Mouse (Mus musculus) lung, adult 2 months (tissue): ENCODE data around the gene Gm10392. TPM values are rescaled to one million over a fixed set of nuclear protein-coding genes. Genes with fewer than 3 reads are reported as not detected.

Experiments used
- DNase-seq: peaks from one replicate; pipeline ENCODE4 v3.0.0; 2022
- H3K4me1 ChIP-seq: fragments of 200-500 bp; 2 replicates; pipeline ENCODE4 v1.6.1; 2011; ENCODE audit warnings: low read length; ENCODE audit not compliant: control insufficient read depth, insufficient read depth
- H3K4me3 ChIP-seq: fragments of 200-500 bp; replicated peaks from 2 replicates; pipeline ENCODE3; 2011; ENCODE audit warnings: low read depth, mild to moderate bottlenecking, control low read depth, low read length; ENCODE audit errors: extremely low read depth
- CTCF ChIP-seq: fragments of 200-500 bp; IDR thresholded peaks from 2 replicates; pipeline ENCODE4 v1.5.1; 2011; ENCODE audit warnings: mild to moderate bottlenecking, low read length, control low read depth; ENCODE audit not compliant: insufficient read depth
- POLR2A ChIP-seq: fragments of 200-500 bp; IDR thresholded peaks from 2 replicates; pipeline ENCODE4 v1.6.1; 2011; ENCODE audit warnings: low read depth, mild to moderate bottlenecking, control low read depth, low read length, borderline replicate concordance; ENCODE audit errors: extremely low read depth
- WGBS: fragments of 180-500 bp; shearing (Covaris S2); methylation state at CpG from one replicate; pipeline ENCODE4 v1.1.7; 2018; 5-methylcytosine and 5-hydroxymethylcytosine counted together
- polyA plus RNA-seq: library from polyadenylated mRNA; depleted of rRNA; stranded (reverse); fragments of >200 nt; gene quantifications from 2 replicates; pipeline ENCODE4 v1.2.3, GENCODE M21; 2012

Gm10392 gene
- polyA plus RNA-seq, 1 experiment = 0.08 TPM

DNA sequence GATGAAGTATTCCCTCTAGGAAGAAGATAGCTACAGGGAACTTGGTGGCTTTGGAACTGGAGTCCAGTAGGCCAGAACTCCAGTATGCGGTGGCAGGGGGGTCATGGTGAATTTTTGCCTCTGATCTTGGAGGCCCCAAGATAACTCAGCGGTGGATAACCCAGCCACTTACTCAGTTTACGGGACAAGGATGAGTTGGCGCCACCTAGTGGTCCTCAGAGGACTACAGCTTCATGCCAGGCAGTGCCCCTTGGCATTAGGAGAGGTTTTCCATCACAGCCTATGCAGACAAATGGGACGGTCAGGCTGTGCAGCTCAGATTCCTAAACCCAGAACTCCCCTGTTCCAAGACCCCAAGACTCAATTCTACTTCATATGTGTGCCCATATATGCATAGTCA lies 17.6 kb downstream of the Gm10392 start:
- TF ChIP-seq POLR2A = no peak
- TF ChIP-seq CTCF = peak; percentile 94
- H3K4me1 ChIP-seq = peaks cover 33% of the 10 kb centered on the region
- WGBS = 9% methylated on average over 5 of the region's 5 CpGs
- peak; percentile 75 for DNase-seq
- no peak overlapping the region for H3K4me3 ChIP-seq

DNA sequence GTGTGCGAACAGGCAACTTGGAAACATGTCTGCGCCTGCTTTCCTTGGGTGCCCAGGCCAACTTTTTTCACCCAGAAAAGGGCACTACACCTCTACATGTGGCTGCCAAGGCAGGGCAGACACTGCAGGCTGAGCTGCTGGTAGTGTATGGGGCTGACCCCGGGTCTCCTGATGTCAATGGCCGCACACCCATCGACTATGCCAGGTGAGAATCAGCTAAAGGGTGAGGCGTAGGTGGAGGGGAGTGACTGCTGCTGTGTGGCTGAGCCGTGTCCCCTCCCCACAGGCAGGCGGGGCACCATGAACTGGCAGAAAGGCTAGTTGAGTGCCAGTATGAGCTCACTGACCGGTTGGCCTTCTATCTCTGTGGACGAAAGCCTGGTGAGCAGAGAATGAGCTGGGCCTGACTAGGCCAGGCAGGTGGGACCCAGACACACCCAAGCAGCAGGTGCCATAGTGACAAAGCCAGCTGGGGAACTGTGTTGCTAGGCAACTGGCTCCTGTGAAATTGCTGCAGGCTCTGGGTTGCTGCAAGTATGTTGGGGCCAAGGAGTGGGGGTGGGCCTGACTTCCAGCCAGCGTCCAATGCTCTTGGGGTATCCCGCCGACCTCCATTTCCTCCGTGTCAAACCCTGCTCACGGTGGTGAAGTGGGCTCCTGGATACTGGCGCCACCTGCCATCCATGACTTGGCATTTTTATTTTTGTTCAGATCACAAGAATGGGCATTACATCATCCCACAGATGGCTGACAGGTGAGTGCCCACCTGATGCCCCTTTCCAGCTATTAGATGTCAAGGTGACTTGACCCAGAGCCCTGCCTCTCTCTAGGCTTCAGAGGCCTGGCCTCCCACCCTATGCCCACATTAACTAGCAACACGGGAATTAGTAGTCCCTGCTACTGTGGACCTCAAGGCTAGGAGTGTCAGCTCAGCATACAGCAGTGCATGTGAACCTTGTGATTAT lies 18.4 kb downstream of the Gm10392 start:
- H3K4me1 ChIP-seq = peaks cover 38% of the 10 kb centered on the region
- TF ChIP-seq POLR2A = no peak
- TF ChIP-seq CTCF = no peak
- WGBS = 76% methylated on average over 17 of the region's 17 CpGs
- DNase-seq = no peak
- no peak overlapping the region for H3K4me3 ChIP-seq

DNA sequence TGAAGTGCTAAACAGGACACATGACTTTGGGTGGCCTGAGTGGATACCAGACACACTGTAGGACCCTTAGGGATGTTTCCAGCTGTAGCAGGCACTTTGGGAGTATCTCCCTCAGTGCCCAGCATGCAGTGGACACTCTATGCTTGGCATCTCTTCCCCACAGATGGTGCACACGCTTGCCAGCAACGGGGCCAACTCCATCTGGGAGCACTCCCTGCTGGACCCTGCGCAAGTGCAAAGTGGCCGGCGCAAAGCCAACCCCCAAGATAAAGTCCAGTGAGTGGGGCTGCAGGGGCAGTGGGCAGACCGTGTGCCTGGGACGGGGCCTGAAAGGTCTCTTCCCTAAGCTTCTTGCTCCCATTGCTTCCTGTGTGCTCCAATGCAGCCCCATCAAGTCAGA lies 19.6 kb downstream of the Gm10392 start:
- DNase-seq = no peak
- Histone ChIP-seq H3K4me3 (no peak overlapping the region), H3K4me1 (peaks cover 44% of the 10 kb centered on the region)
- WGBS = 73% methylated on average over 7 of the region's 7 CpGs
- TF ChIP-seq CTCF (no peak), POLR2A (no peak)

DNA sequence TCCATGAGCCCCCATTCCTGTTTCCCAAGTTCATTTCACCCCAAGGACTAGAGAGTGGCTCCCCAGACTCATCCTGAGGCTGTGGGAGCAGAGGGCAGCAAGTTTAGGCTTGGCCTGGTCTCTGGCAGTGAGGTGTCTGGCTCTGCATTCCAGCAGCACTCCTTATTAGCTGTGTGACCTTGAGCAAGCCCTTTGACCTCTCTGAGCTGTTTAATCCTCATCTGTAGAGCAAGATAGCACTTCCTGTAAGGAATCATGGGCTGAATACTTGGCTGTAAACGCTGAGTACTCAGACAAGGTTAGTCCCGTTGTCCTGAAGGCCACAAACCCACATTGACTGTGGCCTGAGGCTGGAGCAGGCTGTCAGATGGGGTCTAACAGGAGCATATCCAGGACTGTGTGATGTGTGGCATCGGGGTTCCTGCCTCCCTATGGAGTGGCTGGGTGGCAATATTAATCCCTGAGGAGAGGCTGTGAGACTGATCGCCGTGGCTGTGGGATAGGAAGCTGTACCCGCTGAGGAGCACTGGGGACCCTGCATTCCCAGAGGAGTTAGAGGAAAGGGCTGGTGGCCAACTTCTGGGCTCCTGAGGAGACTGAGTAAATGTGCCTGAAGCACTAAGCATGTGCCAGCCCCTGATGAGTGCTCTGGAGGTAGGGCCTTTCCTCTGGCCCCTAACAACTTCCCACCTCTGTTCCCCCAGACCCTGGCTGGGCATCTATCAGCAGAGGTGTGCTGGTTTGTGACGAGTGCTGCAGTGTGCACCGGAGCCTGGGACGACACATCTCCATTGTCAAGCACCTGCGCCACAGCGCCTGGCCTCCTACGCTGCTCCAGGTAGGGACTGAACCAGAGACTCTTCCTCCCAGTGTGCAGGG lies 20.5 kb downstream of the Gm10392 start:
- 66% methylated on average over 12 of the region's 12 CpGs for WGBS
- no peak overlapping the region for H3K4me3 ChIP-seq
- no peak for TF ChIP-seq CTCF
- no peak for TF ChIP-seq POLR2A
- no peak for DNase-seq
- peaks cover 44% of the 10 kb centered on the region for H3K4me1 ChIP-seq

DNA sequence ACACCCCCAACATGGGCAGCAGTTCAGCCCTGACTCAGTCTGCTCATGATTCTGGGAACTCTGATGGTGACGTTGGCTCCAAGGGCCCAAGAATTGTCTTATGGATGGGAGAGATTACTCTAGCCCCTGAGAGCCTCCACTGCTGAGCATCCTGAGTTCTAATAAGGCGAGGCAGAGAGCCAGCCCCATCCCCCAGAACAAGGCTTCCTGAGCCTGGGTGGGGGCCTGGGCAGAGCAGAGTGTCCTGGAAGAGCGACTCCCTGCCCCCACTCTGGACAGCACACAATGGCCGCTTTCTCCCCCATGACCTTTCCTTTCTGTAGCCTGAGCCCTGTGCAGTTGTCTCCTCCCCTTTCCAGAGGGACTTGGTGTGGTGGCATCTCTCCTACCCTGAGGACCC lies 21.1 kb downstream of the Gm10392 start:
- Histone ChIP-seq H3K4me1 (peaks cover 37% of the 10 kb centered on the region), H3K4me3 (no peak overlapping the region)
- WGBS = 43% methylated on average over 4 of the region's 4 CpGs
- no peak for DNase-seq
- TF ChIP-seq POLR2A (no peak), CTCF (no peak)

DNA sequence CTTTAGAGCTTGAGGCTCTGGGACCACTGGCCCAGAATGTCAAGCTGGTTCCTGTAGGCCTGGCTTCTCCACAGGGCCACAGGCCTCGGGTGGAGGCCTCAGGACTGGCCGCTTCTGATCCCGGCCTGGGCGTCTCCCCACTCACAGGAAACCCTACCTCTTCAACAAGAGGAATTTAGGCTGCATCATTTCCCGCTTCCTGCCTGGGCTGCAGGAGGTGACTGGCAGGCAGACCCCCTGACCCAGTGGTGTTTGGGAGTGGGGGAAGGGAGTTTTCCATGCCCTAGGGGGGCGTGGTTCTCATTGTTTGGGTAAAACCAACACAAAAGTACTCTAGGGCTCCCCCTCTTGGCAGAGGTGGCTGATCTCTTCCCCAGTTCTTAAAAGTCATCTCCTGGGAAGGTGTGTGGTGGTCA lies 21.6 kb downstream of the Gm10392 start:
- TF ChIP-seq POLR2A (peak; percentile 68; the same call in 1 of the 2 replicates), CTCF (peak; percentile 41)
- peak overlapping the region; percentile 42 for H3K4me3 ChIP-seq
- peaks cover 36% of the 10 kb centered on the region for H3K4me1 ChIP-seq
- peak; percentile 62 for DNase-seq
- 38% methylated on average over 6 of the region's 6 CpGs for WGBS

DNA sequence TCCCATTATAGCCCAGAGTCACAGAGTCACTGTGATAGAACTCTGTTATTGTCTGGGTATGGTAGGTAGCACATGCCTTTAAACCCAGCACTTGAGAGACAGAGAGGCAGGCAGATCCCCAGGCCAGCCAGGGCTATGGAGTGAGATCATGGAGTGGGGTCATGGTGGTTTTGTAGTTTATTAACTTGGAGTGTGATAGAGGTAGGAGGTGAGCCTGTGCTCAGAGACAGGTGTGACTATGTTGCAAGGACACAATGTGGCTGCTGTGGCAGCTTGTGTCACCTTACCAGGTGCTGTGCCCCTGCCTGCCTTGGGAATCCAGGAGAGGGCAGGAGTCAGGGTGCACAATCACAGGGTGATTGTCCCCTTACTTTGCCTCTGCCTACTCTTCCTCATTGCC lies 23.5 kb downstream of the Gm10392 start:
- no peak for DNase-seq
- Histone ChIP-seq H3K4me3 (no peak overlapping the region), H3K4me1 (peaks cover 50% of the 10 kb centered on the region)
- TF ChIP-seq CTCF (no peak), POLR2A (no peak)

DNA sequence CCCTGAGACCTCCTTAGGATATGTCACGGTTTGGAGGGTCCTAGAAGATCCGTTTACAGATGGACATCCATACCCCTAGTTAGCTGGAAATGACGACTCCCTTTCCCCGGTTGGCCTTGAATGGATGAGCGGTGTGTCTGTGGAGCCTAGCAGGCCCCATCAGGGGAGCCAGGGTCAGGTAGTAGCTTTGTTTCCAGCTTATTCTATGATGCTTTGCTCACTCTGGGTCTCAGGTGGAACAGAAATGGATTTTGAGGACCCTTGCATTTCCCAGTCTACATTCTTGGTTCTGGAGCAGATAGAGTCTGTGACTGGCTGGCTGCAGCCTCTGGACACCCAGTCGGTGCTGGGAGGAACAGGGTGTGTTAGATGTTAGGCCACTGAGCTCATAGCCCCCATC lies 24.2 kb downstream of the Gm10392 start:
- no peak for DNase-seq
- 48% methylated on average over 6 of the region's 6 CpGs for WGBS
- Histone ChIP-seq H3K4me1 (peaks cover 53% of the 10 kb centered on the region), H3K4me3 (no peak overlapping the region)
- no peak for TF ChIP-seq POLR2A
- no peak for TF ChIP-seq CTCF

DNA sequence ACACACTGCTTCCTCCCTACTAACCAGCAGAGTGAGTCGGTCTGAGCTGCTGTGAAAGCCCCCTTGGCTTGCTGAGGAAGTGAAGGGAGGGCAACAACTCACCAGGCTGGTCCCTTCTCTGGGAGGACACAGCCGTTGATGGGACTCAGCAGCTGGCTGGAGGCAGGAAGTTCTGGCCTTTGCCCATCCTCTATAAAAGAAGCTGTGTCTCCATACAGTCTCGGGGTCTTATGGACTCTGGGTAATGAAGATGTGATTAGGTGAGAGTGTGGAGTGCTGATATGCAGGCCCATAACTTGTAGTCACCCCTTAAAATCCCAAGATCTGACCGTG lies 24.7 kb downstream of the Gm10392 start:
- H3K4me1 ChIP-seq = peaks cover 53% of the 10 kb centered on the region
- peak overlapping the region; percentile 79 for H3K4me3 ChIP-seq
- TF ChIP-seq POLR2A (no peak), CTCF (no peak)
- no peak for DNase-seq
- WGBS = 14% methylated on average over 4 of the region's 4 CpGs
